Mouse (Mus musculus): ENCODE measurements around the gene Creld2. TPM values are rescaled to one million over a fixed set of nuclear protein-coding genes. Genes with fewer than 3 reads are reported as not detected.
"Not testable (repeated sequence)": the region's sequence is repeated elsewhere in the genome, so short reads cannot be mapped to it uniquely, and the experiment has no call there.

The Creld2 gene
- polyA plus RNA-seq, 1 experiment from 2014 or later, result 97.9 TPM

DNA sequence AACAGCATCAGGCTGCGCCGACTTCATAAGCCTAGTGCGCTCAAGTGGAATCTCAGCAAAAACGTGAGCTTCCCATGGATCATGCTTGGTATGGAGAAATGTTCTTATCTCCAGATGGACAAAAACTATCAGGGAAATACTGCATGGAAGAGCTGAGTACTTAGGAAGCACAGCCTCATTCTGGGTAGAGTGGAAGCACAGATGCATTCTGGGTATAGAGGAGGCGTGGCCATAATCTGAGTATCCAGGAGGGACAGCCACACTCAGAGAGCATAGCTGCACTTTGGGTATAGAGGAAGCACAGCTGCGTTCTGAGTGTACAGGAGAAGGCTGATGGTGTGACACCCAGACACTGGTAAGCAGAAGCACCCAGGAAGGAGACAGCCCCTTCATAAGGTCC lies 17.1 kb upstream of the Creld2 start:
- ATAC-seq (ENCODE audit: insufficient read depth), result no peak
- 84% methylated on average over 6 of the region's 6 CpGs for WGBS
- no peak overlapping the region for H3K27ac ChIP-seq (ENCODE audit: low read depth)
- H3K27me3 ChIP-seq (ENCODE audit: insufficient read depth, low read length), result no peaks in the 10 kb centered on the region
- no peaks in the 10 kb centered on the region for H3K9me3 ChIP-seq (ENCODE audit: low read depth, low read length)
- no peak overlapping the region for H3K9ac ChIP-seq
- no peak overlapping the region for H3K4me2 ChIP-seq
- H3K36me3 ChIP-seq (ENCODE audit: insufficient read depth), result peaks cover 17% of the 10 kb centered on the region; the same call in 1 of the 2 replicates
- no peak for TF ChIP-seq CTCF (IDR thresholded peaks at IDR 0.05; ENCODE audit: low read depth)
- no peaks in the 10 kb centered on the region for H3K4me1 ChIP-seq (ENCODE audit: insufficient read depth)
- no peak for DNase-seq
- no peak overlapping the region for H3K4me3 ChIP-seq (ENCODE audit: low read depth, low read length)

DNA sequence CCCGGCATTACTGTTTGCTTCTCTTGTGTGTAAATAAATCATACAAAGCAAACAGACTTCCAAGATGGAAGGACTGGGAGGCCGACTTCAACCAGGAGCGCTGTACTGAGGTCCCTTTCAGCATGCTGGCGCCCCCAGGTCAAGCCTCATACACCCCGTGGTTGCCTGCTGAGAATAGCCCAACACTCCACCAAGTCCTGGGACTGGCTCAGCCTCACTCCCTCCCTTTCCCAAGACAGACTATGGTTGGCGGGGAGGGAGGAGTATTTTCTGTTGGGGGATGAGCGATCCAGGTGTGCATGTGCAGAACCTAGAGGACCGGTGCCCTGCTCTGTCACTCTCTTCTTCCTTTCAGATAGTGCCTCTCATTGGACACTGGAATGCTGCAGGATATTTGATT lies 11.3 kb upstream of the Creld2 start:
- ATAC-seq (ENCODE audit: insufficient read depth) (no peak), DNase-seq (no peak)
- no peak overlapping the region for H3K4me2 ChIP-seq
- H3K9me3 ChIP-seq (ENCODE audit: low read depth, low read length), result no peaks in the 10 kb centered on the region
- 71% methylated on average over 8 of the region's 8 CpGs for WGBS
- no peaks in the 10 kb centered on the region for H3K4me1 ChIP-seq (ENCODE audit: insufficient read depth)
- no peak for TF ChIP-seq CTCF (IDR thresholded peaks at IDR 0.05; ENCODE audit: low read depth)
- peaks cover 41% of the 10 kb centered on the region for H3K36me3 ChIP-seq (ENCODE audit: insufficient read depth)
- no peak overlapping the region for H3K27ac ChIP-seq (ENCODE audit: low read depth)
- H3K9ac ChIP-seq, result no peak overlapping the region
- H3K4me3 ChIP-seq (ENCODE audit: low read depth, low read length), result no peak overlapping the region
- no peaks in the 10 kb centered on the region for H3K27me3 ChIP-seq (ENCODE audit: insufficient read depth, low read length)

DNA sequence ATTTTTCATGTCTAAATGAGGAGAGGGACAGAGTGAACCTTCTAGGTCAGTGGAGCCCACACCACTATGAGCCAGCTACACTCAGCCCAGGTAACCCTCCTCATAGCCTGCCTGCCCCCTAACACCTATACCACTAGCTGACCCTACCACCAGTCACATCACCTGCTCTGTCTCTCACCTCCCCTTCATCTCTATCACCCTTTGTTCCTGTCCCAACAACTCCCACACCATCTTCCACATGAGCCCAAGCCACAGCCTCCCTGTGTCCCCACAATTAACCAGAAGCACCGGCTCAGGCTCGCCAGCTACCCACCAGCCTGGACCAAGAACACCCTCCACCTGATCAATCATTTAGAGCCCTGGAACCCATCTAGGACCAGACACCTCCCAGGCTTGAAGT lies 9.1 kb upstream of the Creld2 start:
- no peak for TF ChIP-seq CTCF (IDR thresholded peaks at IDR 0.05; ENCODE audit: low read depth)
- no peak for ATAC-seq (ENCODE audit: insufficient read depth)
- no peak for DNase-seq
- Histone ChIP-seq H3K27ac (ENCODE audit: low read depth) (no peak overlapping the region), H3K36me3 (ENCODE audit: insufficient read depth) (peaks cover 51% of the 10 kb centered on the region), H3K4me1 (ENCODE audit: insufficient read depth) (no peaks in the 10 kb centered on the region), H3K27me3 (ENCODE audit: insufficient read depth, low read length) (no peaks in the 10 kb centered on the region), H3K4me2 (no peak overlapping the region), H3K9ac (no peak overlapping the region), H3K4me3 (ENCODE audit: low read depth, low read length) (no peak overlapping the region), H3K9me3 (ENCODE audit: low read depth, low read length) (no peaks in the 10 kb centered on the region)
- 76% methylated on average over 2 of the region's 2 CpGs for WGBS

GRCm38 (mm10) chr15:88813262-88813661 lies 6.2 kb upstream of the Creld2 start:
- Histone ChIP-seq H3K4me1 (ENCODE audit: insufficient read depth) (0 out of 2 replicates have a peak, but pooled peaks cover 1% of the 10 kb centered on the region), H3K36me3 (ENCODE audit: insufficient read depth) (peaks cover 47% of the 10 kb centered on the region), H3K27ac (ENCODE audit: low read depth) (no peak overlapping the region), H3K4me2 (no peak overlapping the region), H3K9me3 (ENCODE audit: low read depth, low read length) (no peaks in the 10 kb centered on the region), H3K4me3 (ENCODE audit: low read depth, low read length) (no peak overlapping the region), H3K27me3 (ENCODE audit: insufficient read depth, low read length) (no peaks in the 10 kb centered on the region), H3K9ac (no peak overlapping the region)
- TF ChIP-seq CTCF (IDR thresholded peaks at IDR 0.05; ENCODE audit: low read depth), result no peak
- no peak for ATAC-seq (ENCODE audit: insufficient read depth)
- WGBS, result 88% methylated on average over 3 of the region's 3 CpGs
- DNase-seq, result no peak

DNA sequence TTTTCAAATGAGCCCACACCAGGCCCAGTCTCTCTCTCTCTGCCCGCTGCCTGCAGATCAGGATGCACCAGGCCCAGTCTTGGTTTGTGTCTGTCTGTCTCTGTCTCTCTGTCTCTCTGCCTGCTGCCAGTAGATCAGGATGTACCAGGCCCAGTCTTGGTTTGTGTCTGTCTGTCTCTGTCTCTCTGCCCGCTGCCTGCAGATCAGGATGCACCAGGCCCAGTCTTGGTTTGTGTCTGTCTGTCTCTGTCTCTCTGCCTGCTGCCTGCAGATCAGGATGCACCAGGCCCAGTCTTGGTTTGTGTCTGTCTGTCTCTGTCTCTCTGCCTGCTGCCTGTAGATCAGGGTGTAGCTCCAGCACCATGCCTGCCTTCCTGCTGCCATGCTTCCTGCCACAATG lies 5.6 kb upstream of the Creld2 start:
- 81% methylated on average over 2 of the region's 2 CpGs for WGBS

DNA sequence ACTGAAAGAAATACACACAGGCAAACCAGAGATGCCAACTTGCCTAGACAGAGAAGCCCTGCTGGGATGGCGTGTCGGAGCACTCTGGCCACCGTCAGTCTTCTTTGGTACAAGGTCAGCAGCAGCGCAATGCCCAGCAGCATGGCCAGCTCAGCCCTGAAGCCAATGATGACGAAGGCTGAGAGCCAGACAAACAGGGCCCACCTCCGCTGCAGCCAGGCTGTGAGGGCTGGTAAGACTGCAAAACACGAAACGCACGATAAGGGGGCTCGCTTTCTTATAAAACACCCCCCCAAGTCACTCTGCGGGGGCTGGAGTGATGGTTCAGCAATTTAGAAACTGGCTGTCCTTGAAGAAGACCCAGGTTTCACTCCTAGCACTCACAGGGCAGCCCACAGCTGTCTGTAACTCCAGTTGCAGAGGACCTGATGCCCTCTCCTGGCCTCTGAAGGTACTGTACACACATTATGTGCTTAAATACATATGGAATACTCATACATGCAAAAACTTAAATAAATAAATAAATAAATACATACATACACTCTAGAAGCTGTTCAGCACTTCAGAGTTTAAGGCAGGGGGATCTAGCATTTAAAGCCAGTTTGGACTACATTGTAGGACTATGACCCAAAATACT lies 4.9 kb upstream of the Creld2 start:
- DNase-seq, result peak; percentile 48
- ATAC-seq (ENCODE audit: insufficient read depth), result no peak
- Histone ChIP-seq H3K9ac (no peak overlapping the region), H3K9me3 (ENCODE audit: low read depth, low read length) (no peaks in the 10 kb centered on the region), H3K4me2 (no peak overlapping the region), H3K36me3 (ENCODE audit: insufficient read depth) (peaks cover 41% of the 10 kb centered on the region), H3K27ac (ENCODE audit: low read depth) (no peak overlapping the region), H3K4me3 (ENCODE audit: low read depth, low read length) (no peak overlapping the region), H3K4me1 (ENCODE audit: insufficient read depth) (0 out of 2 replicates have a peak, but pooled peaks cover 4% of the 10 kb centered on the region), H3K27me3 (ENCODE audit: insufficient read depth, low read length) (no peaks in the 10 kb centered on the region)
- peak; percentile 42 for TF ChIP-seq CTCF (IDR thresholded peaks at IDR 0.05; ENCODE audit: low read depth)
- WGBS, result 94% methylated on average over 11 of the region's 11 CpGs

More for the DNA sequence above, 5.6 kb upstream of the Creld2 start:
- H3K9ac ChIP-seq; H3K27me3 ChIP-seq (ENCODE audit: insufficient read depth, low read length); H3K4me1 ChIP-seq (ENCODE audit: insufficient read depth); H3K9me3 ChIP-seq (ENCODE audit: low read depth, low read length); DNase-seq; H3K4me3 ChIP-seq (ENCODE audit: low read depth, low read length); ATAC-seq (ENCODE audit: insufficient read depth); H3K27ac ChIP-seq (ENCODE audit: low read depth); H3K4me2 ChIP-seq: not testable (repeated sequence)
- peaks cover 47% of the 10 kb centered on the region for H3K36me3 ChIP-seq (ENCODE audit: insufficient read depth)

- Histone ChIP-seq H3K4me3 (ENCODE audit: low read depth, low read length) (no peak overlapping the region), H3K27ac (ENCODE audit: low read depth) (no peak overlapping the region), H3K27me3 (ENCODE audit: insufficient read depth, low read length) (no peaks in the 10 kb centered on the region), H3K9ac (no peak overlapping the region), H3K4me2 (no peak overlapping the region), H3K36me3 (ENCODE audit: insufficient read depth) (peaks cover 36% of the 10 kb centered on the region), H3K9me3 (ENCODE audit: low read depth, low read length) (no peaks in the 10 kb centered on the region), H3K4me1 (ENCODE audit: insufficient read depth) (0 out of 2 replicates have a peak, but pooled peaks cover 8% of the 10 kb centered on the region)
- 87% methylated on average over 6 of the region's 6 CpGs for WGBS
- no peak for TF ChIP-seq CTCF (IDR thresholded peaks at IDR 0.05; ENCODE audit: low read depth)
- ATAC-seq (ENCODE audit: insufficient read depth), result no peak
- no peak for DNase-seq
These were observed 4.2 kb upstream of the Creld2 start for GRCm38 (mm10) chr15:88815196-88815700.
